24 mouse cellular contexts compared by ENCODE assay signal in genomic region chr1:108339827-108340226, GRCm38 (mm10).
A peak's percentile ranks its signal among the peaks of the same experiment; 100 is the strongest.
DNase-seq lines count a peak whose midpoint lies in the region; ATAC-seq and TF ChIP-seq lines count a peak whose summit lies in the region.
"Had no signal": no experiment of that assay in that cellular context is flagged by ENCODE, and none has a peak within 500 bp of the region (broad histone marks: within the 10 kb centered on the region; RNA-seq: fewer than 3 reads in every experiment).

No protein-coding gene starts in this region.

- 88% methylated on average over 1 of the region's 1 CpGs for WGBS in forebrain, embryonic 14.5 days
- whole genome bisulfite sequencing in forebrain, embryonic 10.5 days: 100% methylated on average over 1 of the region's 1 CpGs
- WGBS in midbrain, embryonic 11.5 days: 90% methylated on average over 1 of the region's 1 CpGs
- 87% methylated on average over 1 of the region's 1 CpGs for WGBS in midbrain, embryonic 14.5 days
- WGBS in neural tube, embryonic 14.5 days: 52% methylated on average over 1 of the region's 1 CpGs

- H3K4me1 ChIP-seq in forebrain, embryonic 14.5 days (ENCODE audit: control insufficient read depth, insufficient read depth, low read length): no peaks in the 10 kb centered on the region
- no peaks in the 10 kb centered on the region for H3K4me1 ChIP-seq in forebrain, embryonic 10.5 days
- no peaks in the 10 kb centered on the region for H3K4me1 ChIP-seq in midbrain, embryonic 11.5 days (ENCODE audit: control insufficient read depth, insufficient read depth, low read length)
- H3K4me1 ChIP-seq in midbrain, embryonic 14.5 days (ENCODE audit: control insufficient read depth, insufficient read depth, low read length): no peaks in the 10 kb centered on the region
- no peaks in the 10 kb centered on the region for H3K4me1 ChIP-seq in neural tube, embryonic 14.5 days (ENCODE audit: control insufficient read depth, insufficient read depth, low read length)
- H3K4me1 ChIP-seq: embryonic facial prominence, embryonic 10.5 days; embryonic facial prominence, embryonic 12.5 days; forebrain, embryonic 13.5 days had no signal

- no peaks in the 10 kb centered on the region for H3K36me3 ChIP-seq in forebrain, embryonic 14.5 days (ENCODE audit: control insufficient read depth, insufficient read depth, low read length)
- no peaks in the 10 kb centered on the region for H3K36me3 ChIP-seq in forebrain, embryonic 10.5 days (replicated peaks)
- no peaks in the 10 kb centered on the region for H3K36me3 ChIP-seq in midbrain, embryonic 11.5 days (ENCODE audit: control insufficient read depth, insufficient read depth, low read length)
- no peaks in the 10 kb centered on the region for H3K36me3 ChIP-seq in midbrain, embryonic 14.5 days (ENCODE audit: control insufficient read depth, insufficient read depth, low read length)
- H3K36me3 ChIP-seq in neural tube, embryonic 14.5 days (ENCODE audit: control insufficient read depth, insufficient read depth, low read length): no peaks in the 10 kb centered on the region
- H3K36me3 ChIP-seq: embryonic facial prominence, embryonic 10.5 days; embryonic facial prominence, embryonic 12.5 days; G1E had no signal

- no peak overlapping the region for H3K9ac ChIP-seq in forebrain, embryonic 14.5 days (ENCODE audit: low read length)
- no peak overlapping the region for H3K9ac ChIP-seq in midbrain, embryonic 11.5 days (ENCODE audit: low read length)
- H3K9ac ChIP-seq in midbrain, embryonic 14.5 days (replicated peaks; ENCODE audit: low read length): no peak overlapping the region
- H3K9ac ChIP-seq in neural tube, embryonic 14.5 days (replicated peaks; ENCODE audit: low read depth, low read length): no peak overlapping the region
- H3K9ac ChIP-seq: embryonic facial prominence, embryonic 12.5 days; forebrain, embryonic 13.5 days had no signal

- no peaks in the 10 kb centered on the region for H3K9me3 ChIP-seq in forebrain, embryonic 14.5 days (replicated peaks; ENCODE audit: control insufficient read depth, low read length)
- H3K9me3 ChIP-seq in forebrain, embryonic 10.5 days: no peaks in the 10 kb centered on the region
- no peaks in the 10 kb centered on the region for H3K9me3 ChIP-seq in midbrain, embryonic 11.5 days (ENCODE audit: control insufficient read depth, low read length)
- no peaks in the 10 kb centered on the region for H3K9me3 ChIP-seq in midbrain, embryonic 14.5 days (ENCODE audit: control insufficient read depth, low read length)
- no peaks in the 10 kb centered on the region for H3K9me3 ChIP-seq in neural tube, embryonic 14.5 days (ENCODE audit: control insufficient read depth, low read length)
- H3K9me3 ChIP-seq: embryonic facial prominence, embryonic 10.5 days; embryonic facial prominence, embryonic 12.5 days; forebrain, embryonic 13.5 days had no signal

- DNase-seq in forebrain, embryonic 14.5 days (ENCODE audit: low spot score): peak; percentile 6
- no peak for DNase-seq in forebrain, embryonic 10.5 days (ENCODE audit: extremely low spot score, low spot score)
- no peak for DNase-seq in midbrain, embryonic 11.5 days (ENCODE audit: low spot score, missing footprints)
- no peak for DNase-seq in midbrain, embryonic 14.5 days
- no peak for DNase-seq in neural tube, embryonic 10.5 days (ENCODE audit: extremely low spot score, low spot score)
- DNase-seq in brain, embryonic 14.5 days (ENCODE audit: low read depth): peak; percentile 21
- DNase-seq in adrenal gland, postnatal 25 days: no peak
- DNase-seq: adrenal gland, adult 8-10 months; adrenal gland, postnatal 14 days; B cell, adult 2 months; cerebellum, adult 11-12 months; cerebellum, adult 2 months; cerebellum, adult 9-10 months; cerebellum, postnatal 25 days had no signal

- ATAC-seq in forebrain, embryonic 14.5 days: 0 out of 2 replicates have a peak, but pooled peaks have one; percentile 34
- ATAC-seq in midbrain, embryonic 11.5 days (ENCODE audit: low FRiP score): peak; percentile 50; the same call in 1 of the 2 replicates
- no peak for ATAC-seq in midbrain, embryonic 14.5 days (ENCODE audit: low FRiP score, low TSS enrichment)
- ATAC-seq in neural tube, embryonic 14.5 days (ENCODE audit: low read depth): 0 out of 2 replicates have a peak, but pooled peaks have one; percentile 21
- ATAC-seq: activated CD4-positive, CD25-positive, alpha-beta regulatory T cell, adult 4 months; CD4-positive, CD25-positive, alpha-beta regulatory T cell, adult 4 months; forebrain, embryonic 13.5 days; forebrain, embryonic 16.5 days; Patski had no signal

- no peak for TF ChIP-seq POLR2A in brain, embryonic 14.5 days (IDR thresholded peaks at IDR 0.05; ENCODE audit: borderline replicate concordance, extremely low read depth, insufficient read depth, insufficient read length, poor library complexity, severe bottlenecking)

- H3K4me3 ChIP-seq in forebrain, embryonic 14.5 days (ENCODE audit: low read depth, low read length): no peak overlapping the region
- H3K4me3 ChIP-seq in forebrain, embryonic 10.5 days: no peak overlapping the region
- H3K4me3 ChIP-seq in midbrain, embryonic 11.5 days (ENCODE audit: low read depth, low read length): no peak overlapping the region
- no peak overlapping the region for H3K4me3 ChIP-seq in midbrain, embryonic 14.5 days (replicated peaks; ENCODE audit: low read depth, low read length)
- H3K4me3 ChIP-seq in neural tube, embryonic 14.5 days (ENCODE audit: low read depth, low read length): no peak overlapping the region
- H3K4me3 ChIP-seq: embryonic facial prominence, embryonic 10.5 days; embryonic facial prominence, embryonic 12.5 days; forebrain, embryonic 13.5 days had no signal

- no peak overlapping the region for H3K4me2 ChIP-seq in forebrain, embryonic 14.5 days (ENCODE audit: low read length)
- H3K4me2 ChIP-seq in midbrain, embryonic 11.5 days: no peak overlapping the region
- no peak overlapping the region for H3K4me2 ChIP-seq in midbrain, embryonic 14.5 days (ENCODE audit: low read length)
- no peak overlapping the region for H3K4me2 ChIP-seq in neural tube, embryonic 14.5 days (ENCODE audit: low read depth, low read length)
- H3K4me2 ChIP-seq: embryonic facial prominence, embryonic 12.5 days; forebrain, embryonic 13.5 days had no signal

- H3K27me3 ChIP-seq in forebrain, embryonic 14.5 days (replicated peaks; ENCODE audit: control insufficient read depth, insufficient read depth, low read length): no peaks in the 10 kb centered on the region
- no peaks in the 10 kb centered on the region for H3K27me3 ChIP-seq in forebrain, embryonic 10.5 days (ENCODE audit: poor library complexity, severe bottlenecking)
- no peaks in the 10 kb centered on the region for H3K27me3 ChIP-seq in midbrain, embryonic 11.5 days (ENCODE audit: control insufficient read depth, insufficient read depth, low read length)
- no peaks in the 10 kb centered on the region for H3K27me3 ChIP-seq in midbrain, embryonic 14.5 days (ENCODE audit: control insufficient read depth, insufficient read depth, low read length)
- H3K27me3 ChIP-seq in neural tube, embryonic 14.5 days (ENCODE audit: control insufficient read depth, insufficient read depth, low read length): no peaks in the 10 kb centered on the region
- H3K27me3 ChIP-seq: CH12.LX; embryonic facial prominence, embryonic 12.5 days; forebrain, embryonic 13.5 days; Patski had no signal

- no peak for TF ChIP-seq CTCF in brain, embryonic 14.5 days (IDR thresholded peaks at IDR 0.05; ENCODE audit: borderline replicate concordance, extremely low read depth, insufficient read depth, insufficient read length)

- no peak overlapping the region for H3K27ac ChIP-seq in forebrain, embryonic 14.5 days (ENCODE audit: low read depth, low read length)
- no peak overlapping the region for H3K27ac ChIP-seq in forebrain, embryonic 10.5 days
- no peak overlapping the region for H3K27ac ChIP-seq in midbrain, embryonic 11.5 days (ENCODE audit: low read depth, low read length)
- H3K27ac ChIP-seq in midbrain, embryonic 14.5 days (replicated peaks; ENCODE audit: low read depth, low read length): no peak overlapping the region
- H3K27ac ChIP-seq in neural tube, embryonic 14.5 days (ENCODE audit: low read depth, low read length): no peak overlapping the region
- H3K27ac ChIP-seq: embryonic facial prominence, embryonic 10.5 days; embryonic facial prominence, embryonic 12.5 days; forebrain, embryonic 13.5 days had no signal

Comparison
In these comparisons a context has a peak if more than half of its experiments do, and no peak if none do; other contexts are left out.
1. DNase-seq: peak in forebrain, embryonic 14.5 days (single experiment) and brain, embryonic 14.5 days (single experiment); none in forebrain, embryonic 10.5 days (single experiment), midbrain, embryonic 11.5 days (single experiment), midbrain, embryonic 14.5 days (single experiment), neural tube, embryonic 10.5 days (single experiment) and adrenal gland, postnatal 25 days (single experiment).